Mouse (Mus musculus) neural tube, embryonic 15.5 days (tissue): ENCODE measurements around the gene Gm37240. TPM values are rescaled to one million over a fixed set of nuclear protein-coding genes. Genes with fewer than 3 reads are reported as not detected.

ENCODE experiments used
- ATAC-seq: fragments of 200-750 bp; cut with Nextera tagmentation; 2 replicates; pipeline ENCODE4 v1.8.0; 2017; ENCODE audit warnings: mild to moderate bottlenecking, moderate TSS enrichment, moderate library complexity; ENCODE audit not compliant: low FRiP score
- H3K27ac ChIP-seq: fragments of 300-500 bp; sonication (generic); replicated peaks from 2 replicates; pipeline ENCODE4 v1.5.1; 2015; ENCODE audit warnings: mild to moderate bottlenecking, inconsistent platforms
- H3K27me3 ChIP-seq: fragments of 300-500 bp; sonication (generic); replicated peaks from 2 replicates; pipeline ENCODE4 v1.6.1; 2015; ENCODE audit warnings: inconsistent platforms
- H3K36me3 ChIP-seq: fragments of 300-500 bp; sonication (generic); 2 replicates; pipeline ENCODE4 v1.6.1; 2015; ENCODE audit warnings: inconsistent platforms
- H3K4me1 ChIP-seq: fragments of 300-500 bp; sonication (generic); 2 replicates; pipeline ENCODE4 v1.6.1; 2015; ENCODE audit warnings: inconsistent platforms
- H3K4me2 ChIP-seq: fragments of 300-500 bp; sonication (generic); 2 replicates; pipeline ENCODE4 v1.6.1; 2015; ENCODE audit warnings: inconsistent platforms, mild to moderate bottlenecking, moderate library complexity
- H3K4me3 ChIP-seq: fragments of 300-500 bp; sonication (generic); replicated peaks from 2 replicates; pipeline ENCODE4 v1.5.1; 2015; ENCODE audit warnings: mild to moderate bottlenecking, inconsistent platforms
- H3K9ac ChIP-seq: fragments of 300-500 bp; sonication (generic); replicated peaks from 2 replicates; pipeline ENCODE4 v1.6.1; 2015; ENCODE audit warnings: mild to moderate bottlenecking, inconsistent platforms
- H3K9me3 ChIP-seq: fragments of 300-500 bp; sonication (generic); replicated peaks from 2 replicates; pipeline ENCODE4 v1.6.1; 2016; ENCODE audit warnings: inconsistent platforms
- WGBS: fragments of 180-500 bp; shearing (Covaris S2); methylation state at CpG from one replicate; pipeline ENCODE4 v1.1.7; 2015; ENCODE audit warnings: mixed read lengths; 5-methylcytosine and 5-hydroxymethylcytosine counted together
- polyA plus RNA-seq: library from polyadenylated mRNA; unstranded; fragments of >200 nt; fragmentation: Nextera tagmentation; extraction: Ambion mirVana; gene quantifications from 2 replicates; pipeline ENCODE4 v1.2.1, GENCODE M21; 2015

Gene Gm37240
- polyA plus RNA-seq, 1 experiment from 2014 or later = 0.99 TPM

GRCm38 (mm10) chr3:85173441-85174071 lies 713.8 kb downstream of the Gm37240 start:
- Histone ChIP-seq H3K27ac (no peak overlapping the region), H3K36me3 (no peaks in the 10 kb centered on the region), H3K27me3 (no peaks in the 10 kb centered on the region), H3K9me3 (no peaks in the 10 kb centered on the region), H3K4me2 (no peak overlapping the region), H3K9ac (no peak overlapping the region), H3K4me1 (peaks cover 7% of the 10 kb centered on the region; the same call in 1 of the 2 replicates), H3K4me3 (no peak overlapping the region)
- no peak for ATAC-seq
- WGBS = 75% methylated on average over 6 of the region's 6 CpGs

- no peak for ATAC-seq
- Histone ChIP-seq H3K4me1 (peaks cover 7% of the 10 kb centered on the region; the same call in 1 of the 2 replicates), H3K4me3 (no peak overlapping the region), H3K36me3 (no peaks in the 10 kb centered on the region), H3K27me3 (no peaks in the 10 kb centered on the region), H3K4me2 (no peak overlapping the region), H3K27ac (no peak overlapping the region), H3K9me3 (no peaks in the 10 kb centered on the region), H3K9ac (no peak overlapping the region)
- 65% methylated on average over 11 of the region's 11 CpGs for WGBS
Measured at GRCm38 (mm10) chr3:85172532-85172931, 714.8 kb downstream of the Gm37240 start.

- H3K9me3 ChIP-seq = no peaks in the 10 kb centered on the region
- no peak overlapping the region for H3K4me2 ChIP-seq
- H3K27ac ChIP-seq = no peak overlapping the region
- 85% methylated on average over 12 of the region's 12 CpGs for WGBS
- peaks cover 7% of the 10 kb centered on the region; the same call in 1 of the 2 replicates for H3K4me1 ChIP-seq
- ATAC-seq = no peak
- no peak overlapping the region for H3K9ac ChIP-seq
- H3K27me3 ChIP-seq = no peaks in the 10 kb centered on the region
- no peaks in the 10 kb centered on the region for H3K36me3 ChIP-seq
- no peak overlapping the region for H3K4me3 ChIP-seq
Measured at GRCm38 (mm10) chr3:85172096-85172495, 715.2 kb downstream of the Gm37240 start.

GRCm38 (mm10) chr3:85168816-85169215 lies 718.5 kb downstream of the Gm37240 start:
- Histone ChIP-seq H3K4me3 (no peak overlapping the region), H3K27me3 (no peaks in the 10 kb centered on the region), H3K9ac (no peak overlapping the region), H3K4me2 (no peak overlapping the region), H3K9me3 (no peaks in the 10 kb centered on the region), H3K36me3 (no peaks in the 10 kb centered on the region), H3K4me1 (no peaks in the 10 kb centered on the region), H3K27ac (no peak overlapping the region)
- 92% methylated on average over 2 of the region's 2 CpGs for WGBS
- no peak for ATAC-seq

- no peak overlapping the region for H3K27ac ChIP-seq
- no peaks in the 10 kb centered on the region for H3K4me1 ChIP-seq
- no peaks in the 10 kb centered on the region for H3K36me3 ChIP-seq
- ATAC-seq = no peak
- H3K4me3 ChIP-seq = no peak overlapping the region
- H3K9me3 ChIP-seq = no peaks in the 10 kb centered on the region
- H3K9ac ChIP-seq = no peak overlapping the region
- no peak overlapping the region for H3K4me2 ChIP-seq
- H3K27me3 ChIP-seq = no peaks in the 10 kb centered on the region
- 76% methylated on average over 1 of the region's 1 CpGs for WGBS
Measured at GRCm38 (mm10) chr3:85164931-85165330, 722.4 kb downstream of the Gm37240 start.

- Histone ChIP-seq H3K4me3 (no peak overlapping the region), H3K36me3 (no peaks in the 10 kb centered on the region)
Measured at GRCm38 (mm10) chr3:85163396-85163795, 723.9 kb downstream of the Gm37240 start.

GRCm38 (mm10) chr3:85162430-85162829 lies 724.9 kb downstream of the Gm37240 start:
- H3K27ac ChIP-seq = no peak overlapping the region
- 96% methylated on average over 3 of the region's 3 CpGs for WGBS
- H3K4me1 ChIP-seq = no peaks in the 10 kb centered on the region
- no peaks in the 10 kb centered on the region for H3K36me3 ChIP-seq
- H3K9me3 ChIP-seq = no peaks in the 10 kb centered on the region
- no peaks in the 10 kb centered on the region for H3K27me3 ChIP-seq
- no peak for ATAC-seq
- no peak overlapping the region for H3K4me3 ChIP-seq
- no peak overlapping the region for H3K9ac ChIP-seq
- no peak overlapping the region for H3K4me2 ChIP-seq

More at GRCm38 (mm10) chr3:85163396-85163795, 723.9 kb downstream of the Gm37240 start:
- H3K4me1 ChIP-seq = no peaks in the 10 kb centered on the region
- WGBS = 93% methylated on average over 5 of the region's 5 CpGs
- H3K9ac ChIP-seq = no peak overlapping the region
- no peaks in the 10 kb centered on the region for H3K9me3 ChIP-seq
- H3K27ac ChIP-seq = no peak overlapping the region
- no peak for ATAC-seq
- no peak overlapping the region for H3K4me2 ChIP-seq
- no peaks in the 10 kb centered on the region for H3K27me3 ChIP-seq

GRCm38 (mm10) chr3:85160816-85161215 lies 726.5 kb downstream of the Gm37240 start:
- Histone ChIP-seq H3K4me1 (no peaks in the 10 kb centered on the region), H3K36me3 (no peaks in the 10 kb centered on the region), H3K4me3 (no peak overlapping the region), H3K27me3 (no peaks in the 10 kb centered on the region), H3K4me2 (no peak overlapping the region), H3K9ac (no peak overlapping the region), H3K27ac (no peak overlapping the region), H3K9me3 (no peaks in the 10 kb centered on the region)
- 72% methylated on average over 10 of the region's 10 CpGs for WGBS
- no peak; the same call in 1 of the 2 replicates for ATAC-seq

GRCm38 (mm10) chr3:85159631-85160030 lies 727.7 kb downstream of the Gm37240 start:
- H3K36me3 ChIP-seq = no peaks in the 10 kb centered on the region
- H3K4me1 ChIP-seq = no peaks in the 10 kb centered on the region
- no peak overlapping the region for H3K27ac ChIP-seq
- no peak overlapping the region for H3K4me3 ChIP-seq
- H3K9ac ChIP-seq = no peak overlapping the region
- no peaks in the 10 kb centered on the region for H3K9me3 ChIP-seq
- no peak for ATAC-seq
- no peaks in the 10 kb centered on the region for H3K27me3 ChIP-seq
- WGBS = 74% methylated on average over 6 of the region's 6 CpGs
- H3K4me2 ChIP-seq = no peak overlapping the region

- Histone ChIP-seq H3K9me3 (no peaks in the 10 kb centered on the region), H3K4me1 (no peaks in the 10 kb centered on the region), H3K4me2 (no peak overlapping the region), H3K9ac (no peak overlapping the region), H3K27me3 (no peaks in the 10 kb centered on the region), H3K27ac (no peak overlapping the region), H3K36me3 (no peaks in the 10 kb centered on the region), H3K4me3 (no peak overlapping the region)
- ATAC-seq = no peak
- 79% methylated on average over 4 of the region's 4 CpGs for WGBS
Measured at GRCm38 (mm10) chr3:85148816-85149215, 738.5 kb downstream of the Gm37240 start.

GRCm38 (mm10) chr3:85148038-85148550 lies 739.2 kb downstream of the Gm37240 start:
- 84% methylated on average over 6 of the region's 6 CpGs for WGBS
- Histone ChIP-seq H3K4me2 (no peak overlapping the region), H3K36me3 (no peaks in the 10 kb centered on the region), H3K27me3 (no peaks in the 10 kb centered on the region), H3K9me3 (no peaks in the 10 kb centered on the region), H3K4me1 (no peaks in the 10 kb centered on the region), H3K27ac (no peak overlapping the region), H3K4me3 (no peak overlapping the region), H3K9ac (no peak overlapping the region)
- ATAC-seq = no peak

GRCm38 (mm10) chr3:85145568-85145967 lies 741.8 kb downstream of the Gm37240 start:
- H3K4me3 ChIP-seq = no peak overlapping the region
- no peak overlapping the region for H3K4me2 ChIP-seq
- no peaks in the 10 kb centered on the region for H3K4me1 ChIP-seq
- no peaks in the 10 kb centered on the region for H3K9me3 ChIP-seq
- no peak for ATAC-seq
- H3K27me3 ChIP-seq = no peaks in the 10 kb centered on the region
- no peak overlapping the region for H3K9ac ChIP-seq
- no peak overlapping the region for H3K27ac ChIP-seq
- 41% methylated on average over 7 of the region's 7 CpGs for WGBS
- H3K36me3 ChIP-seq = no peaks in the 10 kb centered on the region
